Mouse (Mus musculus): ENCODE results near the gene Sbno1.

Sbno1 gene

GRCm38 (mm10) chr5:124444208-124444607, 18.4 kb upstream of the Sbno1 start:
- no peak for DNase-seq (ENCODE audit: low spot score)

GRCm38 (mm10) chr5:124442628-124443027, 16.8 kb upstream of the Sbno1 start:
- DNase-seq (ENCODE audit: low spot score), result no peak

GRCm38 (mm10) chr5:124440094-124440701, 14.4 kb upstream of the Sbno1 start:
- DNase-seq (ENCODE audit: low spot score), result no peak

GRCm38 (mm10) chr5:124439447-124440093, 13.8 kb upstream of the Sbno1 start, which contains the start of gene Kmt5a:
TSS of gene Kmt5a (plus strand) at chr5:124439930.
- DNase-seq (ENCODE audit: low spot score), result peak; percentile 91

- DNase-seq (ENCODE audit: low spot score), result no peak
Observed at GRCm38 (mm10) chr5:124438746-124439145, 12.9 kb upstream of the Sbno1 start.

- DNase-seq (ENCODE audit: low spot score), result no peak
Observed at GRCm38 (mm10) chr5:124438229-124438628, 12.4 kb upstream of the Sbno1 start.

- no peak for DNase-seq (ENCODE audit: low spot score)
Observed at GRCm38 (mm10) chr5:124433048-124433447, 7.2 kb upstream of the Sbno1 start.

- peak; percentile 87 for DNase-seq (ENCODE audit: low spot score)
Observed at GRCm38 (mm10) chr5:124432398-124433012, 6.7 kb upstream of the Sbno1 start.

- DNase-seq (ENCODE audit: low spot score), result no peak
Observed at GRCm38 (mm10) chr5:124426475-124427071, 772 bp upstream of the Sbno1 start.

- no peak for DNase-seq (ENCODE audit: low spot score)
Observed at GRCm38 (mm10) chr5:124424723-124425411, 934 bp downstream of the Sbno1 start.

- no peak for DNase-seq (ENCODE audit: low spot score)
Observed at GRCm38 (mm10) chr5:124424200-124424722, 1.5 kb downstream of the Sbno1 start.

GRCm38 (mm10) chr5:124421786-124422185, 4.0 kb downstream of the Sbno1 start:
- DNase-seq (ENCODE audit: low spot score), result no peak

- DNase-seq (ENCODE audit: low spot score), result no peak
Observed at GRCm38 (mm10) chr5:124418903-124419302, 6.9 kb downstream of the Sbno1 start.

- no peak for DNase-seq (ENCODE audit: low spot score)
Observed at GRCm38 (mm10) chr5:124412163-124412562, 13.6 kb downstream of the Sbno1 start.

- no peak for DNase-seq (ENCODE audit: low spot score)
Observed at GRCm38 (mm10) chr5:124410808-124411207, 15.0 kb downstream of the Sbno1 start.

GRCm38 (mm10) chr5:124393726-124394125, 32.1 kb downstream of the Sbno1 start:
- no peak for DNase-seq (ENCODE audit: low spot score)

- no peak for DNase-seq (ENCODE audit: low spot score)
Observed at GRCm38 (mm10) chr5:124392412-124392811, 33.4 kb downstream of the Sbno1 start.

- DNase-seq (ENCODE audit: low spot score), result no peak
Observed at GRCm38 (mm10) chr5:124387932-124388331, 37.9 kb downstream of the Sbno1 start.

- DNase-seq (ENCODE audit: low spot score), result no peak
Observed at GRCm38 (mm10) chr5:124380121-124380520, 45.7 kb downstream of the Sbno1 start.

- no peak for DNase-seq (ENCODE audit: low spot score)
Observed at GRCm38 (mm10) chr5:124377149-124377548, 48.7 kb downstream of the Sbno1 start.

GRCm38 (mm10) chr5:124376401-124376800, 49.4 kb downstream of the Sbno1 start:
- no peak for DNase-seq (ENCODE audit: low spot score)

- no peak for DNase-seq (ENCODE audit: low spot score)
Observed at GRCm38 (mm10) chr5:124374298-124374697, 51.5 kb downstream of the Sbno1 start.
